Mouse (Mus musculus) cerebellum, adult (tissue): ENCODE measurements around the gene Adh5.

ENCODE experiments used
- ATAC-seq: cut with Nextera tagmentation; 2 replicates; pipeline ENCODE4 v1.9.2; 2017; ENCODE audit warnings: mild to moderate bottlenecking, moderate library complexity, mixed read lengths; ENCODE audit not compliant: insufficient number of reproducible peaks, low FRiP score, low TSS enrichment

Gene Adh5

GRCm38 (mm10) chr3:138442612-138443464 is at the start of gene Adh5:
Adh5 (plus strand) TSS chr3:138443093.
- peak; percentile 87 for ATAC-seq

- ATAC-seq = no peak
These were observed 38.0 kb upstream of the Adh5 start for GRCm38 (mm10) chr3:138404872-138405271.

GRCm38 (mm10) chr3:138405341-138405740 is 37.6 kb upstream of the Adh5 start:
- ATAC-seq = no peak

- ATAC-seq = no peak
These were observed 37.1 kb upstream of the Adh5 start for GRCm38 (mm10) chr3:138405840-138406239.

GRCm38 (mm10) chr3:138407920-138408319 is 35.0 kb upstream of the Adh5 start:
- ATAC-seq = no peak

- no peak for ATAC-seq
These were observed 33.3 kb upstream of the Adh5 start for GRCm38 (mm10) chr3:138409585-138409984.

- ATAC-seq = no peak
These were observed 32.7 kb upstream of the Adh5 start for GRCm38 (mm10) chr3:138410211-138410610.

- no peak for ATAC-seq
These were observed 27.7 kb upstream of the Adh5 start, which contains the start of gene Adh4 for GRCm38 (mm10) chr3:138415121-138415690. Adh4 (plus strand) TSS chr3:138415466.

- no peak for ATAC-seq
These were observed 23.5 kb upstream of the Adh5 start for GRCm38 (mm10) chr3:138419369-138419768.

- no peak for ATAC-seq
These were observed 22.5 kb upstream of the Adh5 start for GRCm38 (mm10) chr3:138420385-138420784.

GRCm38 (mm10) chr3:138423664-138424063 is 19.2 kb upstream of the Adh5 start:
- ATAC-seq = no peak

- ATAC-seq = no peak
These were observed 18.6 kb upstream of the Adh5 start for GRCm38 (mm10) chr3:138424247-138424646.

- ATAC-seq = no peak
These were observed 12.4 kb upstream of the Adh5 start for GRCm38 (mm10) chr3:138430360-138430976.

GRCm38 (mm10) chr3:138431835-138432234 is 11.1 kb upstream of the Adh5 start:
- ATAC-seq = no peak

- ATAC-seq = no peak
These were observed 4.2 kb upstream of the Adh5 start for GRCm38 (mm10) chr3:138438716-138439115.

- no peak for ATAC-seq
These were observed 690 bp upstream of the Adh5 start for GRCm38 (mm10) chr3:138442203-138442602.

- no peak for ATAC-seq
These were observed 525 bp downstream of the Adh5 start for GRCm38 (mm10) chr3:138443465-138443771.

GRCm38 (mm10) chr3:138448077-138448860 is 5.4 kb downstream of the Adh5 start:
- no peak for ATAC-seq

- no peak for ATAC-seq
These were observed 9.3 kb downstream of the Adh5 start for GRCm38 (mm10) chr3:138452169-138452568.

- ATAC-seq = no peak
These were observed 11.3 kb downstream of the Adh5 start for GRCm38 (mm10) chr3:138454234-138454633.
